Mouse (Mus musculus) adipocyte (in vitro differentiated cells): ENCODE measurements at regions not wholly inside any gene's neighbourhood (a gene's known extent, or its start where the extent isn't known, plus 50 kb on each side); places are given as distances from the start of the nearest gene placed in this dataset.
A peak's percentile ranks its signal among the peaks of the same experiment; 100 is the strongest.
"Not testable (repeated sequence)": the region's sequence is repeated elsewhere in the genome, so short reads cannot be mapped to it uniquely, and the experiment has no call there.

Source experiments
- DNase-seq: peaks from one replicate; pipeline ENCODE4 v3.0.0-alpha.2; 2016; ENCODE audit warnings: low spot score

GRCm38 (mm10) chr13:97485886-97486285 lies 245.0 kb downstream of the Enc1 start:
- DNase-seq = no peak

- no peak for DNase-seq
These were observed 244.1 kb downstream of the Enc1 start for GRCm38 (mm10) chr13:97484808-97485545.

GRCm38 (mm10) chr13:97483681-97484080 lies 242.8 kb downstream of the Enc1 start:
- peak; percentile 60 for DNase-seq

GRCm38 (mm10) chr13:97482439-97482946 lies 241.6 kb downstream of the Enc1 start:
- no peak for DNase-seq

- no peak for DNase-seq
These were observed 240.4 kb downstream of the Enc1 start for GRCm38 (mm10) chr13:97481259-97481658.

- peak; percentile 80 for DNase-seq
These were observed 238.2 kb downstream of the Enc1 start for GRCm38 (mm10) chr13:97479066-97479586.

GRCm38 (mm10) chr13:97473971-97474365 lies 233.1 kb downstream of the Enc1 start:
- DNase-seq = no peak

- DNase-seq = no peak
These were observed 232.5 kb downstream of the Enc1 start for GRCm38 (mm10) chr13:97473256-97473970.

GRCm38 (mm10) chr13:97469999-97470398 lies 229.1 kb downstream of the Enc1 start:
- no peak for DNase-seq

GRCm38 (mm10) chr13:97468874-97469593 lies 228.1 kb downstream of the Enc1 start:
- no peak for DNase-seq

- DNase-seq = not testable (repeated sequence)
These were observed 225.7 kb downstream of the Enc1 start for GRCm38 (mm10) chr13:97466585-97466984.

GRCm38 (mm10) chr13:97463798-97464197 lies 222.9 kb downstream of the Enc1 start:
- DNase-seq = no peak

- DNase-seq = no peak
These were observed 222.0 kb downstream of the Enc1 start for GRCm38 (mm10) chr13:97462884-97463235.

GRCm38 (mm10) chr13:97462110-97462883 lies 221.4 kb downstream of the Enc1 start:
- DNase-seq = no peak

- DNase-seq = no peak
These were observed 220.3 kb downstream of the Enc1 start for GRCm38 (mm10) chr13:97461207-97461606.

- no peak for DNase-seq
These were observed 218.2 kb downstream of the Enc1 start for GRCm38 (mm10) chr13:97459106-97459505.

GRCm38 (mm10) chr13:97455961-97456360 lies 215.1 kb downstream of the Enc1 start:
- DNase-seq = no peak

GRCm38 (mm10) chr13:97454715-97455114 lies 213.8 kb downstream of the Enc1 start:
- no peak for DNase-seq

GRCm38 (mm10) chr13:97453469-97453868 lies 212.6 kb downstream of the Enc1 start:
- DNase-seq = no peak

GRCm38 (mm10) chr13:97453090-97453430 lies 212.2 kb downstream of the Enc1 start:
- DNase-seq = no peak

- no peak for DNase-seq
These were observed 211.6 kb downstream of the Enc1 start for GRCm38 (mm10) chr13:97452386-97453089.
